Mouse (Mus musculus) frontal cortex, postnatal 10 days (tissue): ENCODE results near the gene Tat.

Experiments
- DNase-seq, 2 experiments: peaks; one replicate each; pipeline ENCODE4 v3.0.0; 2022; ENCODE audit warnings: low spot score in 2 of 2, mixed read lengths in 1 of 2

Gene Tat

DNA sequence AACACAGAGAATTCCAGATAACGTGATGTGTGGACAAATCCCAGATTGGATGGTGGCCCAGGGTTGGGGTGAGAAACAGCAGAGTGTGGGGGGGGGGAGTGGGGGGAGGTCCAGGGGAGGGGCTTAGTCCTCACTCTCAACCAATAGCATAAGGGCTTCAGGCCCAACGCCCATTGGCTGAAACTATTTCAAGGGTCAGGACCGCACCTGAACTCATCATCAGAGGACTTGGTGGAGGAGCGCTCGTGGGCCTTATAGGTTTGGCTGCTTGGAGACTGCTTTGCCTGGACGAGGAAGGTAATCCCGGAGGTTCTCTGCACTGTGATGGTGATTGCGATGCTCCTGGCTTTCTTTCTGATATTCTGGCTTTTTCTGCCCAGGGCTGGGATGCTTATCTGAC lies at the start of gene Tat:
Gene Tat, plus strand, starts transcription at position 214 of the 400 bp plus-strand sequence.
- no peak for DNase-seq

DNA sequence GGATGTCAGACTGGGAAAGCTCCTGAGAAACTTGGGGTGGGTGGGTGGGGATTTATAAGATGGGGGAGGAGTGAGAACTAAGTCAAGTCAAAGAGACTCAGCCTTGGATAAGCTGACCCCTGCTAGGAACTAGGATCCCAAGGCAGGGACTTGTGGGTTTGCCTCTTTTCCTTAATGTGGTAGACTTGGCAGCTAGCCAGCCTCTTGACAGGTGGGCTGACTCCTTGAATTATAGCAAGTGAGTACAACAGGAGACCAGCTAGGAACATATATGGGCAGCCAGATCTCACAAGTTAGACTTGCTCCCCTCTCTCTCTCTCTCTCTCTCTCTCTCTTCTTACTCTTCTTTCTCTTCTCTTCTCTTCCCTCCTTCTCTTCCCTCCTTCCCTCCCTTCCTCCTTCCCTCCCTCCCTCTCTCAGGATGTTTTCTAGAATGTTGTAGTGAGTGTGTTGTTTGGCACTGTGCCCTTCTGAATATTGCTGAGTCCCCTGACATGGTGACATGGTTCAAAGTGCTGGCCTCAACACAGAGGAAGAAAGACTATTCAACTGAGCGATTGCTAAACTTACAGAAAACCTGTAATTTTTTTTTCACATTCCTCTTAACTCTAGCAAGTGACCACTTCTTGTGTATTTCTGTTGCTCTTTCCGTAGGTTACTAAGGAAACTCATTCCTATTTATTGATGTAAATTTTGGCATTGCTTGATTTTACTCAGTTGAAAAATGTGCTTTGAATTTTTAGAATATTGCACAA lies 48.5 kb upstream of the Tat start:
- DNase-seq = no peak

DNA sequence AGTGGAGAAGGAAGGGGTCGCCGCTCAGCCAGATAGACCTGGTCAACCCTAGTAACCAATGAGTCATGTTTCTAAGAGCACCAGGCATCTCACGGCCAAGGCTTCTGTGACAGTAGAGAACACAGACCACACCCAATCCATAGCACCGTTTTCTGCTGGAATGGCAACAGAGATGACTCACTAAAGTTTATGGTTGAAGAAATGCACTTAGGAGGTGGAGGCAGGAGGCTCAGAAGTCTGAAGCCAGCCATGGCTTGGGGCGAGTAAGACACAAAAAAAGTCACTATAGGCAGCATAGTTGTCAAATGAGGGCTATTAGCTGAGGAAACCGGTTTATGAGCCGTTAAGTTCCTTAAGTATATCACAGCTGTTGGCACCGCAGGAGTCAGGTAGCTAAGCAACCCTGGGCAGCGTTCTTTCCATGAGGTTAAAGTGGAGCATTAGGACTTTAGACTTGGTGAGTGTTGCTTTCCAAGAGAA lies 45.0 kb upstream of the Tat start:
- no peak for DNase-seq

DNA sequence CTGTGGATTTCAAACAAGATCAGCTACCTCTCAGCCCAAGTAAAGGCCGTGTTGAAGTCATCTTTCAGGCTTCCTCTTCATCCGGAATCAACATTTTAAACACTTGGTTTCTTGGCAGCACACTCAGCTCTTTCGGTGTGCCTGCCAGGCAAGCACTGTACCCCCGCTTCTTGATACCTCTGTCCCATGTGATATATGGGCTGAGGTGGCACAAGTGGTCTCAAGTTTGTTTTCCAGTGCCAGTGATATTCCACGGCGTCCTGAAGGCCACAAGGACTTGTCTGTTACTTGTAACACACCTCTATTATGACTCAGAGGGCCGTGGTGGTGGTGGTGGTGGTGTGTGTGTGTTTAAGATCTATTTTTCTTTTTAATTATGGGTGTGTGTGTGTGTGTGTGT lies 44.5 kb upstream of the Tat start:
- no peak for DNase-seq

DNA sequence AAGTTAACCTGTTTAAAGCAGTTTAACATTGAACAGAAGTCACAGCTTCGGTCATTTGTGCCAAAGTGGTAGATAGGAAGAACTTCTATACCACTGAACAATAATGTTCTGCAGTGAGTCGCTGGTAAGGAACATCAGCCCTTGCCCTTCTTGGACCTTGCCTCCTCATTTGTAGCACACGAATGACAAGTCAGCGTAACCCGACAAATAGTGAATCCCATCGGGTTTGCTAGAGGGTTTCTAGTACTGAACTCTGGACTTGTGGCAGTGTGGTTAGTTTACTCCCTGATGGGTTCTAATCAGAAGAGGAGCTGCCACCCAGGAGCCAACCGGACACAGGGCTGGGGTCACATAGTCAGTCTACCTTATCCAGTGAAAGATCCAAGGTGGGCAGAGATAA lies 44.0 kb upstream of the Tat start:
- no peak for DNase-seq

DNA sequence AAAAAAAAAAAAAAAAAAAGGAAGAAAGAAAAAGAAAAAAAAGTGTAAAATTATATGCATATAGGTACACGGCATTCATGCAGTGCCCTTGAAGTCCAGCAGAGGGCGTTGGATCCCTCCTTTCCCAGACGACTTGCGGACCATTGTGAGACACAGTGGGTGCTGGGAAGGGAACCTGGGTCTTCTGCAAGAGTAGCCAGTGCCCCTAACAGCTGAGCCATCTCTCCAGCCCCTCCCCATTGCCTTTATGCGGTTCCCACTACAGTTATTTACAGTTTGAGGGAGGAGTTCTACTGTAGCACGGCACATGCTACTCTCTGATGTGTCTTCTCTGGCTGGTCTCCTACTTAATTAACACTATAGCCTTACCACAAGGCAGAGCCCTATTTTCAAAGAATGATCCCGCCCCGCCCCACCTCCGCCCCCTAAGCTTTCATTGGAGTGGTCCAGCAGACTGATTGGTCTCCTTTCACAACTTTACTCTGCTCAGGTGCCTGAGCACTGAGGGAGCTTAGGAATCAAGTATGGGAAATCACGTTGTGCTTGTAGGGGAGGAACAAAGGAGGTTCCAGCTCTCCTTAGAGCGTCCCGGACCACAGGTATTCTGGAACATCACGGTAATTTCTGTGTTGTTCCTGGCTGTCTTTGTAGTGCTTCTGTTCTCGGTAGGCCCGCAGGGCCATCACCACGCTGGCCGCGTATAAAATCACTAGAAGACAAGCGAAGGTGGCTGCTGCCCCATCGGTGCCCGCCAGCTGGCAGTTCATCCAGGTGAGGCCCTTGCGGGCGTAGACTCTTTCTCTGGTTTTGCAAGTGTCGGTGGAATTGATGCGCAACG lies 42.6 kb upstream of the Tat start:
- peak in 1 of 2 experiments; percentile 54 for DNase-seq

DNA sequence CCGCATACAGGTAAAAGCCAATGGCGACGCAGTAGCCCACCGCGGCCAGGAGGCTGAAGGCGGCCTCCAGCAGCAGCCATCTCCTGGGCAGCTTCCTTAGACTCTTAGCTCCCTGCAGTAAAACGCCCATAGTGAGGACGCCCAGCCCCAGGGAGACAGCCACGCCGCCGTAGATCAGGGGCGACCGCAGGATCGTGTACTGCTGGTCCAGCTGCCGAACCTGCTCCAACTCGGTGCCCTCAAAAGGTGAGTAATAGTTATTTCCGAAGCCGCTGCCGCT lies 42.0 kb upstream of the Tat start:
- DNase-seq = no peak

DNA sequence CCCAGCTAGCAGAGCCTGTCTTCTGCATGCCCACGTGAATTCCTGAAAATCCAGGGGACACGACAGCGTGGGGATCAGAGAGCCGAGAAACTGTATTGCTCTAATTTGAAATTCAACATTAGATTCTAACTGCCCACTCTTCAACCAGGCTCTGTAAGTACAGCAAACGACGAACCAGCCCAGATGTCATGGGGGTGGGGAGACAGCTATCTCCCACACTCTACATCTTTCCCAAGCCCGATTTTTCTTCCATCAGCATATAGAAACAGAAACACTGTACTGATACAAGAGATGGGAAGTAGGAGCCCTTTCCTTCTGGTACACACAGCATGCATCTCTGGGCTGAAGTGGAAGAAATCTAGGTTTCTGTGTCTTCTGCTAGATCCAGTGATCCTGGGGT lies 38.1 kb upstream of the Tat start:
- DNase-seq = no peak

DNA sequence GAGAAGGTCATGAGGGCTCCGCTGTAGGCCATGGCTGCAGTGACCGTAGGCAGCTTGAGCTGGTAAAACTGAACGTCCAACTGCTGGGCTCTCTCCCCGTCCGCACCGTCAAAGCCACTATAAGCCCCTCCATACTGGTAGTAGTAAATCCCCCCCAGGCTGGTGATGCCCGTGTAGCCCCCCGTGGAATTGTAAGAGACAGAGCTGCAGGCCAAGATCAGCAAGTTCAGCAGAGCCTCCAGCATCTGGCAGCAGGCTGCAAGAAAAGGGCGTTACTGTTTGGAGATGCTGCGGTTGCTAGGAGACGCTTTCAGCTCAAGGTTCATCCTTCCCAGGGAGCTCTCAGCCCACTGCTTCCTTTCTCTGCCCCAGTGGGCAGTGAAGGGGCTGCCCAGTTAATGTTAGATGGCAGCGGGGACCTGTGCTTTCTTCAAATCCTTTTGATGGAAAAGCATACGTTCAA lies 35.7 kb upstream of the Tat start:
- no peak for DNase-seq

DNA sequence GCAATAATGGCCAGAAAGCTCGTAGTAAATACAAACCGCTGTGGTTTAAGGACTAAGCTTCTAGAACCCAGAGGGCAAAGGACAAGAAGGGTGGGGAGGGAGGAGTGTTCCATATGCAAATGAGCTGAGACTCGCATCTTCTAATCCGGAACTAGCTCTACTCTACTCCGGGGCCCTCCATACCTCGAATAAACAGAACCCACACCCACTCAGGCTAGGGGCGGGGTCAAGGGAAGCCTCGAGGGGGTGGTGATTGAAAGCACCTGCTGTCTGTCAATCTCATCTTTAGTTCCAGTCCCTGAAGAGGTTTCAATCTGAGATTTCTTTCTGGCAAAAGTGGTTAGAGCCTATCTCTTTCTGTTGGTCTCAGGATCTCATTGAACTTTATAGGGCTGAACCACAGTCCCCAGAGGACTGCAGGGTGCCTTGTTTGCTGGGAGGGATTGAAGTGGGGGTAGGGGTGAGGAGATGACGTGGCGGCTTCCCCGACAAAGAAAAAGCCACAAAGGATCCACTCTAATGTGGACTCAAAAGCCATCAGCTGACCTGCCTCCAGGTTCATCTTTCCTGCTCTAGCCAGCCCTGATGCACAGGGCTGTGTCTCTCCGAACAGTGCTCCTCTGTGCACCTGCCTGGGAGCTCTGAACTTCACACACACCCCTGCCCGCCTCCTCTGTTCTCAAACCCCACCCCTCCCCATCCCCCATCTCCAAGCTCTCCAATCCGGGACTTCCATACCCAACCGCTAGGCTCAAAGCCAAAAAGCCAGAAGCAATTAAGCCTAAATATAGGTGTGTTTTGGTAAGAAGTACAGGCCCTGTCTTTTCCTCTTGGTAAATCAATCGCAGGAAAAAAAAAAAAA lies 32.8 kb upstream of the Tat start:
- DNase-seq = no peak

DNA sequence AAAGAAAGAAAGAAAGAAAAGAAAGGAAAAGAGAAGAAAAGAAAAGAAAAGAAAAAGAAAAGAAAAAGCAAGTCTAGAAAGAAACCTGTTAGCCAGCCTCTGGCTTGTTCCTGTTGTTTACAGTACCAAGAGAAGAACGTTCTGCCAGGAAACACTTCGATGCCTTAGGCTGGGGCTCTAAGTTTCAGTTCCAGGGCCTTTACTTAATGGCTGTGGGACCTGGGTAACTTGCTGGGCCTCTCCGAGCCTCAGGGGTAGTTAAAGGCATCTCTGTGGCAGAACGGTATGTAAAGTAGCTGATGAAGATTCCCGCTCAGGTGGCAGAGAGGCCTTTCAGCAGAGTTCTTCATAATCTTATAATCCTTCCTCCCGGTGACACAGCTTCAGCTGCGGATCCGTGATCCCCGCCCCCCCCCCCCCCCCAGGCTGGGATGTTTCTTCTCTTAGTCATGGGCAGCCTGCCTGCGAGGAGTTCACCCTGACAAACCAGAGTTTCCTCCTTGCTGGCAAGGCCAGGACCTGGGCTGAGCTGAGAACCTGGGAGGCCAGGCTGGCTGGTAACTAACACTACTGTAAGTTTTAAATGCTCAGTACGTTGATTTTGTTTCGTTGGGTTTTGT lies 32.1 kb upstream of the Tat start:
- no peak for DNase-seq

DNA sequence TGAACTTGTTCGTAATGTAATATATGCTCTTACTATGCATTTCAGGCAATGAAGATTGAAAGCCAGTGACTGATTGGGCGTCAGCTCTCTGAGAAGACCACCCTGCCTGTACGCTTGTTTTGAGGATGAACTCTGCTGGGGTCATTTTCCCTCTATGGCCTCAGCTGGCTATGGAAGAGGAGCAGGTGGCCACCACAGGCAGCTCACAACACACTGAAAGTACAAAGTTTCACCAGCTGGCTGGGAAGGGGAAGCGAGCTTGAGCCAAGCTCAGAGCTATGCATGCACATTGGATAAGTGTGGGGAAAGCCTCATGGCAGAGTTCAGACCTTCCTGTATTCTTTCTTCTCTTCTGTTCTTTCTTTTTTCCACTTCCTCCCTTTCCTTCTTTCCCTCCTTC lies 31.1 kb upstream of the Tat start:
- DNase-seq = no peak

DNA sequence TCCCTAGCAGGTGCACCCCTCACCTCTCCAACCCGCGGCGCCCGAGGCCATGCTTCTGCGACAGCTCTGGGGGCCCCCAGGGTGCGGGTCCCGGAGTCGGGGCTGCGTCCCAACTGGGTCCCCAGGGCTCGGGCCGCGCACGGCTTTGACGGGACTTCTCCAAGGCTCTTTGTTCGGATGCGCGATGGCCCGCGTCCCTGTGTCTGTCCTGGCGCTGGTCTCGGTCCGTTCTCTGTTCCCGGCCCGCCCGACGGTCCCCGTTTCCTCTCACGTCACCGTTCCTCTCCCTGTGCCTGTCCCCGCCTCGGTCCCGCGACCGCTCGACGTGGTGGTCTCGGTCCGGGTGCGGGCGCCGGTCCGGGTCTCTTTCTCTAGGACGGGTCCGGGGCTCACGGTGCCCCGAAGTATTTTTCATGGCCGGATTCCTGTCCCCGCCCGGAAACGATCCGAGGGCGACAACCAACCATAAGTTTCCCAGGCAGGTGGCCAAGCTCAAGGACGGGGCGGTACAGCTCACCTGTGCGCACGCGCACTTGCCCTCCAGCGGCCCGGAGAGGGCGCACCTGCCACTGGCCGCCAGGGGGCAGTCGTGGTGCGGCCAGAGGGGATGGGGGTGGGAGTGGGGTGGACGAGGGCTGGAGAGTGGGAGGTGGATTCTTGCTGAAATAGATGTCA lies 28.4 kb upstream of the Tat start, which contains the start of gene Marveld3:
Gene Marveld3, minus strand, starts transcription at position 511 of the 675 bp plus-strand sequence.
- no peak for DNase-seq

DNA sequence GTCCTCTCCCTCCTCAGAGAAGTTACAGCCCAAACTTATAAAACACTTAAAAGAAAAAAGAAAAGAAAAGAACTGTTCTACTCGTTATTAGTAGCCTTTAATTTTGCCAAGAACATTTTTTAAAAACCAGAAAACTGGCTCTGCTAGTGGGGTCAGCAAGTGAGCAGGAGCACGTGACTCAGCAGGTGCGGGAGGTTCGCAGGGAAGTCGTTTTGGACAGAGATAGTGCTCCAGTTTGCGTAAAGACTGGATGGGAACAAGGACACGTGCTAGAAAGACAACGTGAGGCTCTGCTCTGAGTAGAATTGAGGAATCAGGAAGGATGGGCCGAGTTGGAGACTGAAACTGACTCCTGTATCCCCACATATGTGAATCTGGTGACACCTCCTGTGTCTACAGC lies 27.3 kb upstream of the Tat start:
- DNase-seq = no peak

DNA sequence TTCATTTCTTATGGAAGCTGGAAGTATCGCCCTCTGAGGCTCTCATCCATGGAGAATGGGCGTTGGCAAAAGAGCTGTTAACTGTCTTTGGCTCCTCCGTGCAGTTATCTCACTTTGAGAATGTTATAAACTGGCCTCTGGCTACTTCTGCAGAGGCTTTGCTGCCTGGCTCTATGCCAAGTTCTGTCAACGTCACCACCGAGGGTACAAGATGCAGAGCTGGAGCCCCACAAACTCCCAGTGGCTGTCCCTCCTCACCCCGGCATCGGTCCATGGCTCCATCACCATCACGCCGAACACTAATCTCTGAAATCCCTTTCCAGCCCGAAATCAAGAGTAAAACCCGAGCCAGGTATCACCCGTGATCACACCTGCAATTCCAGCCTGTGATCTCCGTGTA lies 26.8 kb upstream of the Tat start:
- DNase-seq = no peak

DNA sequence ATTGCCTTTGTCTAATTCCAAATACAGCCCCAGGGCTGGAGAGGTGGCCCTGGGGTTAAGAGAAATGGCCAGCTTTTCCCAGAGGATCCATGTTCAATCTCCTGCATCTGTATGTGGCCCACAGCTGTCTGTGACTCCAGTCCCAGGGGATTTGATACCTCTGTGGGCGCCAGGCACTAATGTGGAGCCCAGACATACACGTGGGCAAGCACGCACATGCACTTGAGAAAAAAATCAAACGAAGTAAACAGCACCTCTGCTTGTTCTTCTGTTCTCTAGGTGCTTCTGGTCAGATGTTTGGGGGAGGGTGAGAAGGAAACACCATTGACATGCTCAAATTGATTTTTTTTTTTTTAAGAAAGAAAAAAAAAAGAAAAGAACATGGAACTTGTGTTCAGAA lies 26.1 kb upstream of the Tat start:
- no peak for DNase-seq

DNA sequence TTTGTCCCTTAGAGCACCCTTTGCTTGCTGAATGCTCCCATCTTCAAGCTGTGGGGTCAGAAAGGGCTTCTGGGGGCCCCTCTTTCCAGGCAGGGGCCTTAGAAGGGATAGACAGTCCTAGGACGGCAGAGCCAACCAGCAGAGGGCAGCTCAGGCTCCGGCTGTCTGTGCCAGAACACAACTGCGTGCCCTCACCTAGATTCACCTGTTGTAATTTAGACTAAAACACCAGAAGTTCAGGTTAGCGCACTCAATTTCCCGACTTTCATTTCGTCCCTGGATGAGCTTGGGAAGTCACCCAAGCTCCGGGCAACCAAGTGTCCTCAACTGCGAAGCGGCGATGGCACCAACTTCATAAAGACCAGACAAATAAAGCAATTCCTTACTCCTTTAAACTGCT lies 21.4 kb upstream of the Tat start:
- no peak for DNase-seq

DNA sequence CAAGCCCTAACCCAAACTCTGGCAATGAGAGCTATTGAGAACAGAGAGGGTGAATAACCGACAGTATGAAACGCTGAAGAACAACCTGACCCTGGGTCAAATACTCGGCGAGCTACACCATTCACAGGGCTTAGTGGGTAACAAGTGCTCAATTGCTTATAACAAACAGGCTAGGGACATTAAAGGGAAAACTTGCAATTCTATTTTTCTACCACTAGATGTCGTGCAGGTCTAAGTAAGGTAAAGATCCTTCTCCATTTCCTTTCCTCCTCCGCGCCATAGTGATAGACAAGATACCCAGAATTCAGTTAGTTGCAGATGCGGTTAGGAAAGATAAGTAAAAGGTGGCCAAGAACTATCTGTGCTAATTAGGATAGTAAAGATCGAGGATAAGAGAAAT lies 19.9 kb upstream of the Tat start:
- DNase-seq = no peak

DNA sequence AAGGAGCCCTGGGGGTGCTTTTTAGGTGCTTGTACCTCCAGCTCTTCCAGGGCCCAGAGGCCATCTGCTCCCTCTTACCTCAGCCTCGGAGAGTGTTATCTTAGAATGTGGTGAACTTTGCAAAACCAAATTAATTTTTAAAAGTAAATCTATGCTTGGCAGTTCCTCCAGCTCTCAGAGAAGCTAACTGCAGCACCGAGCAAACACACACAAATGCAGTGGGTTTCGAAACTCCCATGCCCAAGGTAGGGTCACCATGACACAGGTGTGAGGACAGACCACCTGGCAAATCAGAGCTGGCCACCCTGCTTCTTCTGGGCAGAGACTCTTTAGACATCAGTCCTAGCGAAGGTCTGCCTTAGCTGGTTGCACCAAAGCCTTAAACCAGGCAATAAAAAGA lies 17.3 kb upstream of the Tat start:
- DNase-seq = no peak

DNA sequence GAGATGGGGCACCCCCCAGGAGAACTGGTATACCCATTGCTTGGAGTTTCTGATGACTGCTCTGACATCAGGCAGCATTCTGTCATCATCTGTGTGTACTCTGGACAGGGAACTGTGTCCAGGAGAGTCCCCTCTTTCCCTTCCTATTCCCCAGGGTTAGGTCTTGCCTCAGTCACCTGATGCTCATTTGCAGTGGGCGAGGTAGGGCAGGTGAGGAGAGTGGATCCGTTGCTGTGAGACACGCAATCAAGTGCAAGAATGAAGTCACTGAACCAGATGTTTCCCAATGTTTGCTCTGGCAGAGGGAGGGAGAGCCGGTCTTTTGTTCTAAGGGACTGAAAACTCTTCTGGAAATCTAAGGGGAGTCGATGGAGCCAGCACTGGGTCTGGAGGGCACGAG lies 10.9 kb upstream of the Tat start:
- no peak for DNase-seq

DNA sequence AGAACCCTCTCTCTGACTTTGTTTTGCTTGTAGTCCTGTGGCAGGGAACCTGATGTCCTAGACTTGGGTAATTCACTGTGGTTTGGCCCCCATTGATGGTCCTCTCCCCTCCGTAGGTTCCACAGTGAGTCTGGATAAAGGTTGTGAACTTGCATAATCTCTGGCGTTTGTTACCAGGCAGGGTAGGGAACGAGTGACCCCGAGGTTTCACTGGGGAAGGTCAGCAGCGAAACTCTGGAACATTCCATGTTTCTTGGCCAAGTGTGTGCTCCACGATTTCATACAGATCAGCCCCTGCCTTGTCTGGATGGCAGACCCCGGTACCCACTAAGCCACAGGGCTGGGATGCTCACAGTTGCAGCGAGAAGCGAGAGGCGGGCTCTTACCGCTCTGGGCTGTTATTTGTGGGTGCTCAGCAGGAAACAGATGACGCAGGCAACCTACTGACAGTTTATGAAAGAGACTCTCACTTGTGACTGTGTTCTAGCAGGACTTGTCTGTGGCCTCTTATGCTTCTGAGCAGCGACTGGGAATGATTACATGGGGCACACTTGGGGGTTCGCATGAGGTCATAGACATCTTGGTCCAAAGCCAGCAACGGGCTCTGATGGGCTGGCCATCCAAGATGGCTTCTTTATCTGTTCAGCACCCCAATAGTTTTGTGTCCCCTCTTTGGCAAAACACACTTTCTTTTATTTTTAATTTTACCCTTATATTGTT lies 7.7 kb upstream of the Tat start:
- DNase-seq = no peak
